Mouse (Mus musculus): ENCODE results near the gene Flii.

DNA sequence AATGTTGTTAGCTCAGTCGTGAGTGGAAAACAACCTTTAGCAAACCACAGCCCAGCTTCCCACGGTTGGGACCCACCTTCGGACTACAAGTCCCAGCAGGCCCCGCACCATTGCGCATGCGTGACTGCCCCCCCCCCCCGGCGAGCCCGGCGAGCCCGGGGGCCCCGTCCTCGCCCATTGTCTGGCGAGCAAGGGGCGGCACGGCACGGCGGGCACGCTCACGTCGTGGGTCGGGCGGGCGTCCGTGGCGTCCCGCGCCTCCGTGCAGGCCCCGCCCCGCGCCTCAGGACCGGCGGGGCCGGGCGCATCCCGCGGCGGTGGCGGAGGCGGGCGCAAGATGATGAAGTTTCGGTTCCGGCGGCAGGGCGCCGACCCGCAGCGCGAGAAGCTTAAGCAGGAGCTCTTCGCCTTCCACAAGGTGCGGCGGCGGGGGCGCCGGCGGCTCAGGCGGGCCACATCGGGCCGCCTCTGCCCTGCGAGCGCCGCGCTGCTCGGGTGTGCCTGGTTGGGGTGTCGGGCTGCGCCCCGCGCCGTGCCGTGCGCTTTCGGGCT is 27.5 kb downstream of the Flii start, which contains the start of gene Llgl1:
- TF ChIP-seq ZNF384 (IDR thresholded peaks at IDR 0.05; ENCODE audit: low read depth, low read length) (no peak), HCFC1 (IDR thresholded peaks at IDR 0.05; ENCODE audit: low read depth, low read length) (peak; percentile 97), USF2 (IDR thresholded peaks at IDR 0.05; ENCODE audit: borderline replicate concordance in 1 of 2, insufficient read depth in 1 of 2, low read depth in 1 of 2, low read length in 2 of 2) (no peak), CHD1 (IDR thresholded peaks at IDR 0.05; ENCODE audit: low read depth, low read length) (no peak), POLR2A (IDR thresholded peaks at IDR 0.05; ENCODE audit: control insufficient read depth in 1 of 2, insufficient read depth in 1 of 2, low read depth in 1 of 2, low read length in 2 of 2, poor library complexity in 1 of 2) (peak; percentile 67 to 71; a peak in 3 of 4 replicates), CTCF (IDR thresholded peaks at IDR 0.05 in 2 of 3, conservative IDR thresholded peaks at IDR 0.05 in 1 of 3; ENCODE audit: control insufficient read depth in 1 of 3, insufficient read depth in 1 of 3, low read depth in 2 of 3, low read length in 3 of 3, poor library complexity in 1 of 3, severe bottlenecking in 1 of 3) (no peak), CHD2 (IDR thresholded peaks at IDR 0.05; ENCODE audit: low read length) (no peak), GATA1 (IDR thresholded peaks at IDR 0.05; ENCODE audit: low read depth, low read length) (no peak), POLR2AphosphoS2 (IDR thresholded peaks at IDR 0.05; ENCODE audit: low read length) (no peak)

All from MEL (cell line).